Mouse (Mus musculus) kidney, embryonic 14.5 days (tissue): ENCODE results near the gene Ms4a1. TPM values are rescaled to one million over a fixed set of nuclear protein-coding genes. Genes with fewer than 3 reads are reported as not detected.

Experiments used
- ATAC-seq: fragments of 200-750 bp; cut with Nextera tagmentation; 2 replicates; pipeline ENCODE4 v1.8.0; 2017; ENCODE audit warnings: moderate number of reproducible peaks, mild to moderate bottlenecking, moderate TSS enrichment, moderate library complexity; ENCODE audit not compliant: low FRiP score, low TSS enrichment
- H3K27ac ChIP-seq: fragments of 300-500 bp; sonication (generic); 2 replicates; pipeline ENCODE4 v1.5.1; 2014; ENCODE audit warnings: low read depth, mild to moderate bottlenecking, low read length, moderate library complexity, mixed read lengths
- H3K27me3 ChIP-seq: fragments of 300-500 bp; sonication (generic); 2 replicates; pipeline ENCODE4 v1.6.1; 2014; ENCODE audit warnings: mild to moderate bottlenecking, low read length; ENCODE audit not compliant: control insufficient read depth, insufficient read depth
- H3K36me3 ChIP-seq: fragments of 300-500 bp; sonication (generic); 2 replicates; pipeline ENCODE4 v1.6.1; 2014; ENCODE audit warnings: low read length, mixed read lengths; ENCODE audit not compliant: control insufficient read depth, insufficient read depth
- H3K4me1 ChIP-seq: fragments of 300-500 bp; sonication (generic); 2 replicates; pipeline ENCODE4 v1.6.1; 2014; ENCODE audit warnings: low read length, mixed read lengths; ENCODE audit not compliant: control insufficient read depth, insufficient read depth
- H3K4me2 ChIP-seq: fragments of 300-500 bp; sonication (generic); replicated peaks from 2 replicates; pipeline ENCODE4 v1.6.1; 2014; ENCODE audit warnings: low read depth, mild to moderate bottlenecking, low read length
- H3K4me3 ChIP-seq: fragments of 300-500 bp; sonication (generic); 2 replicates; pipeline ENCODE4 v1.5.1; 2014; ENCODE audit warnings: mild to moderate bottlenecking, low read length
- H3K9ac ChIP-seq: fragments of 300-500 bp; sonication (generic); 2 replicates; pipeline ENCODE4 v1.6.1; 2014; ENCODE audit warnings: low read depth, mild to moderate bottlenecking, low read length, moderate library complexity
- H3K9me3 ChIP-seq: fragments of 300-500 bp; sonication (generic); 2 replicates; pipeline ENCODE4 v1.6.1; 2016; ENCODE audit warnings: low read length; ENCODE audit not compliant: control insufficient read depth
- WGBS: fragments of 180-500 bp; shearing (Covaris S2); extraction: QIAGEN DNeasy Blood & Tissue Kit; methylation state at CpG from one replicate; pipeline ENCODE4 v1.1.7; 2014; 5-methylcytosine and 5-hydroxymethylcytosine counted together
- polyA plus RNA-seq: library from polyadenylated mRNA; unstranded; fragments of >200 nt; fragmentation: Nextera tagmentation; extraction: Ambion mirVana; gene quantifications from 2 replicates; pipeline ENCODE4 v1.2.1, GENCODE M21; 2014

Ms4a1 gene
- polyA plus RNA-seq, 1 experiment from 2014 or later, result not detected

- no peaks in the 10 kb centered on the region for H3K4me1 ChIP-seq
- H3K9ac ChIP-seq, result no peak overlapping the region
- no peaks in the 10 kb centered on the region for H3K36me3 ChIP-seq
- no peak overlapping the region for H3K4me3 ChIP-seq
- WGBS, result 65% methylated on average over 5 of the region's 5 CpGs
- no peaks in the 10 kb centered on the region for H3K9me3 ChIP-seq
- no peak for ATAC-seq
- no peaks in the 10 kb centered on the region for H3K27me3 ChIP-seq
- no peak overlapping the region for H3K27ac ChIP-seq
- no peak overlapping the region for H3K4me2 ChIP-seq
Observed at GRCm38 (mm10) chr19:11234921-11235735, 30.9 kb downstream of the Ms4a1 start.

- Histone ChIP-seq H3K36me3 (no peaks in the 10 kb centered on the region), H3K27me3 (no peaks in the 10 kb centered on the region), H3K9me3 (no peaks in the 10 kb centered on the region), H3K4me2 (no peak overlapping the region), H3K4me1 (no peaks in the 10 kb centered on the region), H3K4me3 (no peak overlapping the region), H3K27ac (no peak overlapping the region), H3K9ac (no peak overlapping the region)
- 75% methylated on average over 5 of the region's 5 CpGs for WGBS
- no peak for ATAC-seq
Observed at GRCm38 (mm10) chr19:11234244-11234643, 31.8 kb downstream of the Ms4a1 start.

- Histone ChIP-seq H3K4me2 (no peak within 1 kb of the TSS), H3K27ac (no peak within 1 kb of the TSS), H3K9me3 (no peaks in the 10 kb centered on the region), H3K4me1 (no peaks in the 10 kb centered on the region), H3K36me3 (no peaks in the 10 kb centered on the region), H3K4me3 (no peak within 1 kb of the TSS), H3K27me3 (no peaks in the 10 kb centered on the region), H3K9ac (no peak within 1 kb of the TSS)
- WGBS, result 78% methylated on average over 5 of the region's 5 CpGs
- ATAC-seq, result no peak
Observed at GRCm38 (mm10) chr19:11232348-11232747, 33.7 kb downstream of the Ms4a1 start, which contains the start of gene Ms4a12. Ms4a12 (minus strand) TSS chr19:11232448.

Other genes starting within 250 kb of the Ms4a1 start
- gene Ms4a18, start 248.2 kb downstream of the Ms4a1 start, polyA plus RNA-seq, result not detected in 2 replicates
- not detected in 2 replicates for gene Ms4a8a, start 185.1 kb downstream of the Ms4a1 start, polyA plus RNA-seq
- not detected in 2 replicates for gene 1700017D01Rik, start 135.4 kb downstream of the Ms4a1 start, polyA plus RNA-seq
- not detected in 2 replicates for gene 1700025F22Rik, start 100.9 kb downstream of the Ms4a1 start, polyA plus RNA-seq
- not detected in 2 replicates for gene Ms4a13, start 69.5 kb downstream of the Ms4a1 start, polyA plus RNA-seq
- gene Ms4a12, start 33.8 kb downstream of the Ms4a1 start, polyA plus RNA-seq, result not detected in 2 replicates
- not detected in 2 replicates for gene Ms4a5, start 17.6 kb upstream of the Ms4a1 start, polyA plus RNA-seq
- gene Ms4a14, start 48.2 kb upstream of the Ms4a1 start, polyA plus RNA-seq, result 0.07 TPM in 1 of 2 replicates, not detected in the other
- 3.6 and 4.6 TPM in 2 replicates for gene Ms4a7, start 69.9 kb upstream of the Ms4a1 start, polyA plus RNA-seq
- 4.1 and 5.2 TPM in 2 replicates for gene Ms4a4a, start 109.3 kb upstream of the Ms4a1 start, polyA plus RNA-seq
- gene Ms4a4c, start 138.5 kb upstream of the Ms4a1 start, polyA plus RNA-seq, result 0.29 and 1.6 TPM in 2 replicates
- gene Ms4a4b, start 177.3 kb upstream of the Ms4a1 start, polyA plus RNA-seq, result not detected in 2 replicates
- gene Ms4a6c, start 203.1 kb upstream of the Ms4a1 start, polyA plus RNA-seq, result 4.6 and 5.0 TPM in 2 replicates
- gene Gm8369, start 219.7 kb upstream of the Ms4a1 start, polyA plus RNA-seq, result not detected in 2 replicates